Mouse (Mus musculus): ENCODE measurements at regions not wholly inside any gene's neighbourhood (a gene's known extent, or its start where the extent isn't known, plus 50 kb on each side); places are given as distances from the start of the nearest gene placed in this dataset.

DNA sequence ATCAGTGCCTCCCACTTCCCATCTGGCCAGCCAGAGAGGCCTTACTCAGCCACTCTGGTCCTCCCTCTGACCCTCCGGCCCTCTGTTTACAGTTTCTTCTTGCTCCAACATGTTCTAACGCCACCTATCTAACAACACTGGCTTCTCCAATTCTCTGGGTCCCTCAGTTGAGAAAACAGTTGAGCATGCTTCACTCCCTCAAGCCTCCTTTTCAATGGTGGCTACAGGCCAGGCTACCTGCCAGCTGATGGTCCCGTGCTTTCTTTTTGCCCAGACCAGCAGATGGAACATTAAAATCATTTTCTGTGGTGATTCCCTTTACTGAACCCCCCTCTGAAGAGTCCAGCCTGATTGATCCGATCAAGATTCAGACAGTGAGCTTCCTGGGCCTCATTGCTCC, 280.8 kb downstream of the Pdcd6ip start:
- TF ChIP-seq CTCF (conservative IDR thresholded peaks at IDR 0.05; ENCODE audit: low read length) (no peak), POU5F1 (IDR thresholded peaks at IDR 0.05; ENCODE audit: borderline replicate concordance, low read length) (no peak)

Measured in E14TG2a.4 (cell line).